Mouse (Mus musculus) large intestine, adult 2 months (tissue): Measurements from ENCODE around the gene Tubb5. TPM values are rescaled to one million over a fixed set of nuclear protein-coding genes. Genes with fewer than 3 reads are reported as not detected.

Experiments
- DNase-seq: peaks from one replicate; pipeline ENCODE4 v3.0.0-alpha.2; 2012; ENCODE audit warnings: low read depth, low spot score
- WGBS: fragments of 180-500 bp; shearing (Covaris S2); methylation state at CpG from one replicate; pipeline ENCODE4 v1.1.7; 2018; 5-methylcytosine and 5-hydroxymethylcytosine counted together
- polyA plus RNA-seq: library from polyadenylated mRNA; depleted of rRNA; stranded (reverse); fragments of >200 nt; gene quantifications from 2 replicates; pipeline ENCODE4 v1.2.3, GENCODE M21; 2012; rRNA removed

The Tubb5 gene
- polyA plus RNA-seq, 1 experiment, result 306 TPM

GRCm38 (mm10) chr17:35809395-35809794 is 28.7 kb downstream of the Tubb5 start:
- WGBS, result 89% methylated on average over 11 of the region's 11 CpGs

DNA sequence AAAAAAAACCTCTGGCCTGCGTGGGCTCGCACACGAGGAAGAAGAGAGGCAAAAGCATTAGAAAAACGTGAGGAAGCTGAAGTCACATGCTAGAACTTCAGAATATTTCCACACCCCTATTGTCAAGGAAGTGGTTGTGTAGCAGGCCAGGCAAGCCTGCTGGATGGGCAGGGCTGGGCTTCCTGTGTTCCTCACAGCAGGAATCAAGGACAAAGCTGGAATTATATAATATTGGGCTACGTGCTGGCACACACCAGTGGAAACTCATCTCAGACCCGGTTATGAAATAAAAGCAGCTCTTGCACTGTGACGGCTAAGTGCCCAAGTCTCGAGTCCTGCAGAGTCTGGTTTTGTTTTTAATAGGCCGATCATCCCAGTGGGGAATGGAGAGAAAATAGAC is 30.0 kb downstream of the Tubb5 start:
- 15% methylated on average over 9 of the region's 9 CpGs for WGBS

More at GRCm38 (mm10) chr17:35809395-35809794, 28.7 kb downstream of the Tubb5 start:
- no peak for DNase-seq

GRCm38 (mm10) chr17:35803858-35804399 is 34.2 kb downstream of the Tubb5 start:
- no peak for DNase-seq
- WGBS, result 13% methylated on average over 4 of the region's 4 CpGs

More for the DNA sequence above, 30.0 kb downstream of the Tubb5 start:
- DNase-seq, result no peak

DNA sequence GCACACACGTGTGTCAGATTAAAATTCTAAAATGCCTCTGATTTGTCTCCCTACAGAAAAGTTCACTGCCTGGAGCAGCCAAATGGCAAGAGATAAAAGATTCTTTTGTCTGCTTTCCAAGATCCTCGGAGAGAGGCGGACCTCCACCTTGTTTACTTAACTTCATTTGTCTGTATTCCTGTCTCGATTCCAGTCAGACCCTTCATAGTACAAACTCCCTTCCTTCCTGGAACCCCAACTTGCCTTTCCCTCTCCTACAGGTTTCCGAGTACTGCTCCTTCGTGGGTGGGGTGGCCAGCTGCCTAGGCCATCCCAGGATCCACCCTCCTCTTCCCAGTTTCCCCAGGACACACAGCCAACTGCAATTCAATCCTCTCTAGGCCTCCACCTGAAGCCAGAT is 35.1 kb downstream of the Tubb5 start:
- no peak for DNase-seq

DNA sequence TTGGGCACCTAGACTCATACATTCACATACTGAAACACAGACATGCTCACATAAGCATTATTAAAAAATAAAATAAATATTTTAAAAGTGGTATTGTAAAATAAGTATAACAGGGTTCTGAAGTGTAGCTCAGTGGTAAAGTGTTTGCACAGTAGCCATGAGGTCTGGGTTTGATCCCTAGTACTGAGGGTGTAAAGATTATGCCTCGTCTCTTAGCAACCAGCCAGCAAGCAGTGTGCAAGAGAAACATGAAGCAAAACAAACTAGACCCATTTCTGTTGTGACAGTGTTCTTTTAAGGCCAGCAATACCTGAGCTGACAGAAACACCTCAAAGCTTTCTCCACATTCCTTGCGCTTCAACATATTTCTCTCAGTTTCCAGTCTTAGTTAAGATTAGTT is 37.2 kb downstream of the Tubb5 start:
- 83% methylated on average over 2 of the region's 2 CpGs for WGBS
- no peak for DNase-seq

More for the DNA sequence above, 35.1 kb downstream of the Tubb5 start:
- 31% methylated on average over 6 of the region's 6 CpGs for WGBS

GRCm38 (mm10) chr17:35796835-35797234 is 41.3 kb downstream of the Tubb5 start:
- 73% methylated on average over 5 of the region's 5 CpGs for WGBS
- no peak for DNase-seq

DNA sequence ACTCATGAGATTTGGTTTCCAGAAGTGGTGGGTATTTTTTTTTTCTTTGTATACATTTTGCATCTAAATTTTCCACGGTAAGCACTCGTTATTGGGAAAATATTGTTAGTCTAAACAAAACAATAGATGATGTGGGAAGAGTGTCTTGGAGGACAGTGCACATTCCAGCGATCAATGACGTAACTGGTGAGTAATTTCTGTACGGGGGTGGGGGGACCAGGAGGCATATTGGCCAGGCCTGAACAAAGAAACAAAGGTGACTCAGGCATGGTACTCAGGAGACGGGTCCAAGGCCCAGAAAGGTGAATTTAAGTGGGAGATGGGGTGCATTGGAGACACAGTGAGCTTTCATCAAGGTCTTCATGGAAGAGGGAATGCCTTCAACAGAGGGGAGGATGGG is 42.5 kb downstream of the Tubb5 start:
- DNase-seq, result no peak
- WGBS, result 73% methylated on average over 6 of the region's 6 CpGs

DNA sequence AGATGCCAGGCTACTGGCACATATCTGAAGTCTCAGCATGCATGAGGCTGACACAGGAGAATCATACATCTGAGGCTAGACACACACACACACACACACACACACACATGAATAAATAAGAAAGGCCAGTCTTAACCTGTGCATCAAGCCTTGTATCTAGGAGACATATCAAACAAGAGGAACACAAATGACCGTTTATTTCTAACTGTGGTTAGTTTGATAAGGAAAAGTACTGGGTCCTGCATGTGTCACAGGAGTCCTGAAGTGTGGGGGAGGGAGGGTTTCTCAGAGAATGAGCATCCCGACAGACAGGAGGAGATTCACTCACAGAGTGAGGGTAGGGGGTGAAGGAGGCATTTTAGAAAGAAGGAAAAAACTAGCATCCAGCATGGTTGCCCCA is 43.0 kb downstream of the Tubb5 start:
- no peak for DNase-seq
- WGBS, result 26% methylated on average over 2 of the region's 2 CpGs

DNA sequence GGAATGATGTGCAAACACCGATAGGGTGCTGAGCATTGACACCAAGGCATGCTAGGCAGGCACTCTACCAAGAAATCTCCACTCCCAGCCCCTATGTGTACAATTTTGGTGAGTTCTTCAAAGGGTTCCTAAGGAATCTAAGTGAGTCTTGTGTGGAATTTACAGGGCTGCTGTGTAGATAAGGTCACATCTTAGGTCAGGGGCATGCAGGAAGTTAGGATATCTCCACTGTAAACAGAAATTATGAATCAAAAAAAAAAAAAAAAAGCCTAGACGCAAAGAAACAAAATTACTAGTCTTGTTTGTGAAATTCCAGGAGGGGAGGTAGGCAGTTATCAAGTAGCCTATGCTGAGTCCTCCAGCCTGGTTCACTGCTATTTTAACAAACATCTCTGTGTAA is 45.3 kb downstream of the Tubb5 start:
- no peak for DNase-seq
- 56% methylated on average over 2 of the region's 2 CpGs for WGBS

- 89% methylated on average over 4 of the region's 4 CpGs for WGBS
- DNase-seq, result no peak
Observed at GRCm38 (mm10) chr17:35790933-35791332, 47.2 kb downstream of the Tubb5 start.

GRCm38 (mm10) chr17:35788025-35788424 is 50.1 kb downstream of the Tubb5 start:
- WGBS, result 71% methylated on average over 3 of the region's 3 CpGs
- no peak for DNase-seq

- DNase-seq, result no peak
Observed at GRCm38 (mm10) chr17:35787493-35787892, 50.6 kb downstream of the Tubb5 start.

DNA sequence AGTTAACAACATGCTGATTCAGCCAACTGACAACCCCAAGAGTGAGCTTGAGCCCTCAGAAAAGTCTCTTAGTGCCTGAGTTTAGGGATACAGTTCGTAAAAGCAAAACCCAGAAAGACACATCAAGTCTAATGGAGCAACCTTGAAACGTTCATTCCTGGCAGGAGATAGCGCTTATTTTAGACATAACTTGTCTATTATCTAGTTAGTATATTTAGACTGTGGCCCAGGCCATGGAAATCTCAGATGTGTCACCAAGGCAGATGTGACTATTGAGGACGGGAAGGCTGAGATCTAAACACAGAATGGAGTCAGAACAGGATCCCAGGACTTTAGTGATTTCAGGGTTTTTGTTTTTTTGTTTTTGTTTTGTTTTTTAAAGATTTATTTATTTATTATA is 53.0 kb downstream of the Tubb5 start:
- 78% methylated on average over 4 of the region's 4 CpGs for WGBS
- no peak for DNase-seq

DNA sequence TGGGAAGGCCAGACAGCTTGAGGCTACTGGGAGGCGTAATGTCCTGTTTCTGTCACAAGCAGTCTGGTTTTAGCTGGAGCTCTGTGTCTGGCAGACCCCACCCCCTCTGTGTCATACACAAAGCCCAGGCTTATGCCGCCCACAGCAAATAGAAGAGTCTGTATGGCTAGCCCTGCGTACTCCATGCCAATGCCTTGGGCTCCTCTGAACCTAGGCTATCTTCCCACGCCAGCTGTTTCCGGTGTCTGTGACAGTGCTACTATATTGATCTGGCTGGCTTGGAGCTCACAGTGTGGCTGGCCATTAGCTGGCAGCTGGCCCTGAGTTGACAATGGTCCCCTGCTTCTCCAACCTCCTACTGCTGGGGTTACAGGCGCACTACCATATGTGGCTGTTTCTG is 54.2 kb downstream of the Tubb5 start:
- WGBS, result 89% methylated on average over 6 of the region's 6 CpGs
- DNase-seq, result no peak

Other genes with a start within 250 kb of the Tubb5 start
- gene Sfta2, start 236.8 kb downstream of the Tubb5 start, polyA plus RNA-seq, result not detected in 2 replicates
- not detected in 2 replicates for gene Gm9573, start 211.7 kb downstream of the Tubb5 start, polyA plus RNA-seq
- gene Mucl3, start 194.6 kb downstream of the Tubb5 start, polyA plus RNA-seq, result 0.26 TPM in 1 of 2 replicates, not detected in the other
- 20.3 and 25.1 TPM in 2 replicates for gene Vars2, start 170.7 kb downstream of the Tubb5 start, polyA plus RNA-seq
- gene Gtf2h4, start 164.6 kb downstream of the Tubb5 start, polyA plus RNA-seq, result 30.3 and 31.1 TPM in 2 replicates
- 39.0 and 48.9 TPM in 2 replicates for gene Ddr1, start 133.7 kb downstream of the Tubb5 start, polyA plus RNA-seq
- gene Ier3, start 16.6 kb downstream of the Tubb5 start, polyA plus RNA-seq, result 11.4 and 11.6 TPM in 2 replicates
- 43.1 and 54.2 TPM in 2 replicates for gene Flot1, start 15.1 kb downstream of the Tubb5 start, polyA plus RNA-seq
- 4.8 and 7.8 TPM in 2 replicates for gene Mdc1, start 3.2 kb upstream of the Tubb5 start, polyA plus RNA-seq
- 24.8 and 27.0 TPM in 2 replicates for gene Nrm, start 23.0 kb upstream of the Tubb5 start, polyA plus RNA-seq
- 26.7 and 27.5 TPM in 2 replicates for gene Ppp1r18, start 27.3 kb upstream of the Tubb5 start, polyA plus RNA-seq
- 67.2 and 82.6 TPM in 2 replicates for gene Dhx16, start 41.5 kb upstream of the Tubb5 start, polyA plus RNA-seq
- 76.6 and 84.9 TPM in 2 replicates for gene 2310061I04Rik, start 59.1 kb upstream of the Tubb5 start, polyA plus RNA-seq
- gene Atat1, start 71.8 kb upstream of the Tubb5 start, polyA plus RNA-seq, result 20.0 and 45.4 TPM in 2 replicates
- 111 and 131 TPM in 2 replicates for gene Mrps18b, start 78.1 kb upstream of the Tubb5 start, polyA plus RNA-seq
- 28.7 and 36.9 TPM in 2 replicates for gene Ppp1r10, start 78.1 kb upstream of the Tubb5 start, polyA plus RNA-seq
- 82.6 and 83.9 TPM in 2 replicates for gene Abcf1, start 131.5 kb upstream of the Tubb5 start, polyA plus RNA-seq
- 23.6 and 24.7 TPM in 2 replicates for gene Gnl1, start 141.5 kb upstream of the Tubb5 start, polyA plus RNA-seq
- 13.8 and 14.5 TPM in 2 replicates for gene Prr3, start 141.9 kb upstream of the Tubb5 start, polyA plus RNA-seq
- 1.6 and 2.8 TPM in 2 replicates for gene H2-T24, start 182.3 kb upstream of the Tubb5 start, polyA plus RNA-seq
- 386 and 571 TPM in 2 replicates for gene H2-T23, start 194.5 kb upstream of the Tubb5 start, polyA plus RNA-seq
- gene H2-T22, start 204.4 kb upstream of the Tubb5 start, polyA plus RNA-seq, result 59.7 and 67.2 TPM in 2 replicates
- 0.07 TPM in 1 of 2 replicates, not detected in the other for gene Gm6034, start 204.7 kb upstream of the Tubb5 start, polyA plus RNA-seq
- gene Gm11127, start 220.1 kb upstream of the Tubb5 start, polyA plus RNA-seq, result 53.0 and 148 TPM in 2 replicates